Mouse (Mus musculus): ENCODE results near the gene Snap23.

Snap23 gene

GRCm38 (mm10) chr2:120589759-120590158, 22.3 kb downstream of the Snap23 start:
- no peak for DNase-seq

- DNase-seq = no peak
Measured at GRCm38 (mm10) chr2:120592227-120592626, 24.8 kb downstream of the Snap23 start.

GRCm38 (mm10) chr2:120597734-120598133, 30.3 kb downstream of the Snap23 start:
- DNase-seq = no peak

GRCm38 (mm10) chr2:120599506-120599905, 32.0 kb downstream of the Snap23 start:
- no peak for DNase-seq

- DNase-seq = no peak
Measured at GRCm38 (mm10) chr2:120606021-120606690, 38.7 kb downstream of the Snap23 start.

GRCm38 (mm10) chr2:120608830-120609723, 41.6 kb downstream of the Snap23 start, which contains the start of the genes Haus2 and Lrrc57:
Haus2 (plus strand) TSS chr2:120609383.
Lrrc57 (minus strand) TSS chr2:120609520.
- peak; percentile 93 to 95 for DNase-seq

GRCm38 (mm10) chr2:120616279-120617163, 49.0 kb downstream of the Snap23 start:
- no peak for DNase-seq

- no peak for DNase-seq
Measured at GRCm38 (mm10) chr2:120619538-120619937, 52.1 kb downstream of the Snap23 start.

GRCm38 (mm10) chr2:120622920-120623319, 55.4 kb downstream of the Snap23 start:
- no peak for DNase-seq

- DNase-seq = no peak
Measured at GRCm38 (mm10) chr2:120628076-120628865, 60.8 kb downstream of the Snap23 start.

GRCm38 (mm10) chr2:120628886-120629735, 61.6 kb downstream of the Snap23 start, which contains the start of gene Stard9:
Stard9 (plus strand) TSS chr2:120629121.
- DNase-seq = peak; percentile 98 to 99

GRCm38 (mm10) chr2:120630246-120630645, 62.8 kb downstream of the Snap23 start:
- DNase-seq = no peak

GRCm38 (mm10) chr2:120630655-120631054, 63.2 kb downstream of the Snap23 start:
- no peak for DNase-seq

GRCm38 (mm10) chr2:120631521-120631920, 64.0 kb downstream of the Snap23 start:
- DNase-seq = no peak

GRCm38 (mm10) chr2:120631957-120632356, 64.5 kb downstream of the Snap23 start:
- DNase-seq = no peak

GRCm38 (mm10) chr2:120640835-120641234, 73.4 kb downstream of the Snap23 start:
- no peak for DNase-seq

GRCm38 (mm10) chr2:120643836-120644235, 76.4 kb downstream of the Snap23 start:
- DNase-seq = peak in 1 of 2 experiments; percentile 18

- no peak for DNase-seq
Measured at GRCm38 (mm10) chr2:120646777-120647176, 79.3 kb downstream of the Snap23 start.

Data from cerebellum, postnatal 14 days (tissue).